Mouse (Mus musculus) embryo, embryonic 10 days (tissue): ENCODE results near the gene Ap1g2.

Source experiments
- DNase-seq: peaks from one replicate; pipeline ENCODE4 v3.0.0-alpha.2; 2015; ENCODE audit warnings: low spot score

Gene Ap1g2

GRCm38 (mm10) chr14:55105836-55106809 is at the start of gene Ap1g2:
Ap1g2 (minus strand) TSS chr14:55106593.
- DNase-seq: peak; percentile 87

DNA sequence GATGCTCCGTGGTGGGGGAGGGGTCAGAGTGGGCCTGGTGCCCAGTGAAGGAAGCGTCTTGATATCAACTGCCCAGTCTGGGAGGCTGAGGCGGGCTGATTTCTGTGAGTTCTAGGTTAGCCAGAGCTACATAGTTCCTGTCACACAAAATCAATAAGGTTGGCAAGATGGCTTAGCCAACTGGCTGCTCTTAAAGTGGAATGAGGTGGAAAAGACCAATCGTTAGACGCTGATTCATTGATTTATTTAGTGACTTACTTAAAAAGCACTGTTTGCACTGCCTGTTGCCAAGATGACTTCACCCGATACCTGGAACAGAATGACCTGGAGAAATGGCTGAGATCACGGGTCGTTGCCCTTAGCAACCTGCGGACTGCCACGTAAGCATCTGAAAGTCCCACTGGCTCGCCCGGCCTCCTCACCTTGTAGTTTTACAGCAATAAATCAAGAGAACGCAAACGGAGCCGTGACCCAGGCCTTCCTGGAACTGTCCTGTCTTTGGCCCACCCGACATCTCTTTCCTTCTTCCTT is 46.6 kb upstream of the Ap1g2 start:
- no peak for DNase-seq

DNA sequence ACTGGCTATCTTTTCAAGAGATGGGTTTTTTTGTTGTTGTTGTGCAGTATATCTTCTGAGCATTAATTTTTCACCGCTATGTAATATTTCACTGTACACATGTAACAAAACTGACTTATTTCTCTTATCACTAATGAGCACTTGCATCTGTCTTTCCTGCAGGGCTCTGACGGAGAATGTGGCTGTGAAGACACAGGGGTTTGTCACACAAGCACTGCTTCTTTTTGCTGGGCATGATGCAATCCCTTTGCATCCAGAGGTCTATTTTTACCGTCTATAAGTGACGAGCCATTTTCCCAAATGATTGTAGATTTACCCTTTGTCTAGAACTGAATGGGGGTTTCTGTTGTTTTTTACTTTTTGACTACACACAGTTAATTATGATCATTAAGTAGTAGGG is 45.8 kb upstream of the Ap1g2 start:
- DNase-seq: no peak

DNA sequence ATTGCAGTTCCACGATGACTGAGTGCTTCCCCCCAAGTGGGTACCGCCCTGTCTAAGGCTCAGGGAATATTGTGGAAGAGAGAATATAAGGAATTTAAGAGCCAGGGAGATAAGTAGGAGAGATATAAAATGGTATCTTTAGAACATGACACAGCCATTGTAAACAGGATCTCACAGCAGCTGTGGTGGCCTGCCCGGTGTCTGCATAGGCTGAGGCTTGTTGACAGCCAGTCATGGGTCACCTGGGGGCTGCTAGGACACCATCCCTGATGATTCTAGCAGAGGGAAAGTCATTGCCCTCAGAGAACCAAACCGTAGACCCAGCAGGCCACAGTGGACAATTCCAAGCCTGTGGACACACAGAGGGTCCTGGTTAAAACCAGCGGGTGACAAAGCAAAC is 44.6 kb upstream of the Ap1g2 start:
- no peak for DNase-seq

DNA sequence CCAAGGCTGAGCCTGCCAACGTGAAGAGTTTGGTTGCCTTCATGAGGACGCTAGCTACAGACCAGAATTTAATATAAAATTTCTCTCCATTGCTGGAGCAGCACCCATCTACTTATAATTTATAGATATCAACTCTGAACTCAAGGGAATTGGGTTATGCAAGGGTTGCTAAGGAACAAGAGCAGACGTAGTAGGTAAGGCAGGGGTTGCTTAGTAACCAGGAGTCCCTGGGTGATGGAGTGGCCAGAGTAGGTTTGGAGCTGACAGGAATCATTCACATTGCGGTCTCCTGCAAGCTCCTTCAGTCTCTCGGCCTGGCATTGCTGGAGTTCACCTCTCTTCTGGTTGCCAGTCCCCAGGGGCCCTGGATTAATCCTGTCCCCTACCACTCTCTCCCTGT is 42.6 kb upstream of the Ap1g2 start:
- DNase-seq: no peak

GRCm38 (mm10) chr14:55148363-55148915 is 42.0 kb upstream of the Ap1g2 start:
- DNase-seq: peak; percentile 82

DNA sequence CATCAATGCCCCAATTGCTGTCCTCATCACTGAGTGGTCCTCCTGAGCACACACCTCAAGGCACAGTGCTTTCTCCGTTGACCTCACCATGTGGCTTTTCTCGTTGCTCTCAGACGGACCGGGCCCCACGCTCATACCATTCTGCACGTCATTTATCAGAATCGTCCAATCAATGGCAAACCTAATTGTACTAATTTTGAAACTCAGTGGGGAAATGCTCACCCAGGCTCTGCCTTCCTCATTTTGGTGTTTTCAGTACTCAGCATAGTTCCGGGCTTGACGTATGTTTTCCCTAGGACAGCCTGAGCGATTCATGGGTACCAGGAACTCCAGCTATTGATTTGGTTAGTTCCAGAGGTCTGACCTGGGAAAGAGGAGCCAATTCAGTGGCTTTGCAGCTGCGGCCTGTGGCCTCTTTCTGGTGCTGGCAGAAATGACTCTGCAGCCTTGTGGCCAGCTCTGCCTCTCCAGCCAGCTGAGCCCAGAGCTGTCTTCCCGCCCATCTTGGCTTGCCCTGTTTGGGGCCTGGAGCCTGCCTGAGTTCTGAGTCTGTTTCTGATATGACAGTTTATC is 40.5 kb upstream of the Ap1g2 start:
- DNase-seq: no peak

GRCm38 (mm10) chr14:55146324-55146723 is 39.9 kb upstream of the Ap1g2 start:
- DNase-seq: no peak

GRCm38 (mm10) chr14:55139313-55139712 is 32.9 kb upstream of the Ap1g2 start:
- no peak for DNase-seq

DNA sequence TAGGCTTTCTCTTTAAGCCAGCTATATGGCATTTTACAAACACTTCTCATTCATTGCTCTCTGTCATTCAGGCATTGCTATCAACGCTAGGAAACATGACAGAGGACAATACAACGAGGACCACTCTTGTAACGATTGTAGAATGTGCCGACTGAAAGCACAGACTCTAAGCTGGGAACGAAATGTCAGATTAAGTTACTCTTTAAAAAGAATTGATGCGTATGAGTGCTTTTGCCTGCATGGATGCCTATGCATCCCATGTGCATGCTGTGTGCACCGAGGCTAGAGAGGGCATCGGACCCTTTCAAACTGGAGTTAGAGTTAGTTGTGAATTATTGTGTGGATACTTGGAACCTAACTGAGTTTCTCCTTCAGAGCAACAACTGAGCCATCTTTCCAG is 29.3 kb upstream of the Ap1g2 start:
- DNase-seq: no peak

- no peak for DNase-seq
Observed at GRCm38 (mm10) chr14:55126521-55126920, 20.1 kb upstream of the Ap1g2 start.

DNA sequence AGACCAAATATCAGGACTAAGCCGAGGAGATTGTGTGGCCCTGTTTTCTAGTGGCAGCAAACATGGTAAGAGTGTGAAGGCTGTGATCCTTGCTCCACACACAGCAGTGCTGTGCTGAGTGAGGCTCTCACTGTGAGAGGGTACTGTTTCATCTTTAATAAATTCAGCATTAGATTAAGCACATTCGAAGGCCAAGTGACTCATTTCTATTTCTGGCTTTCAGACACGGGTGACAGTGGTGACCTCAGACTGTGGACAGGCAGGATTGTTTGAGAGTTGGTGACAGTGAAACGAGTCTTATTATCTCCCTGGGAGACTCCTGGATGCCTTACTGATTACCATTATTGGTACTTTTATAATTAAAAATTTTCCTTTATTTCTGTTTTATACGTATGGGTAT is 19.3 kb upstream of the Ap1g2 start:
- no peak for DNase-seq

DNA sequence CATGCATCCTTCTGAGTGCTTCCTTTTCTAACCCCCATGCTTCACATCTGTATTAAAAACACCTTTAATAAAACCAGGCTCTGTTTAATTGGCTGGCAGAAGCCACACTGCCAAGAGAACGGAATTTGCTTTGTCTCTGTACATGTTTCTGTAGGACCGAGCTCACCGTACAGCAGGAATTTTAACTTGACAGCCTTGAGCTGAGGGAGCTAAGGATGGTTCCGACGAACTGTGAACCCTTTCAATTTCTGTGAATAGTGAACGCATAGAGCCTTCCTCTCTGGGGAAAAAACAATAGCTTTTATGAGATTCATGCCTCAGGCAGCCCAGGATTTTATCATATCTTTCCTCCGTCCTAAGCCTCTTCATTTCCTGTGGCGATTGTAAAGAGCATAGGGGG is 16.0 kb upstream of the Ap1g2 start:
- no peak for DNase-seq

GRCm38 (mm10) chr14:55121947-55122346 is 15.6 kb upstream of the Ap1g2 start:
- peak; percentile 93 for DNase-seq

DNA sequence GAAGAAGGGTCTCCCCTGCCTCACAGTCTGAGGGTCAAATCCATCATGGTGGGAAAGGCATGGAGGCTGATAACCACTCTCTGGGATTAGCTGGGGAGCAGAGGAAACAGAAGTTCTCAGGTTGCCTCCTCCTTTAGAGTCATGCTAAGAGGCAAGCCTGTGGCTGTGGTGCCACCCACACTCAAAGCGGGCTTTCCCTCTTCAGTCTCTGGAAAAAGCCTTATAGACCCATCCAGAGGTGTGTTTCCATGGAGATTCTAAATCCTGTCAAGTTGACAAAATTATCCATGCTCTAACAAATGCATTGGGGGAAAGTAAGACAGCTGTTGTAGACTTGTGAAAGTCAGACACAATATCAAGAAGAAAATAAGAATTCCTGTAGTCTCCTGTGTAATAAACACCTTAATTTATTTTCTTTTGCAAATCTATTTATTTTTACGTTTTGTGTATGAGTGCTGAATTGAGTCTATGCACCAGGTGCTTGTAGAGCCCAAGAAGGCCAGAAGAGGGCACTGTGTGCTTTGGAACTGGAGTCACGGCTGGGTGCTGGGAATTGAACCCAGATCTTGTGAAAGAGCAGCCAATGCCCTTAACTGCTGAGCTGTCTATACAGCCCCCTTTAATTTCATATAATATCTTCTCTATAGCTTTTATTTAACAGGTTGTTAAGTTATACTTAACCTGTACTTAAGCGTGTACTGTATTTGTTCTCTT is 13.2 kb upstream of the Ap1g2 start:
- DNase-seq: no peak

DNA sequence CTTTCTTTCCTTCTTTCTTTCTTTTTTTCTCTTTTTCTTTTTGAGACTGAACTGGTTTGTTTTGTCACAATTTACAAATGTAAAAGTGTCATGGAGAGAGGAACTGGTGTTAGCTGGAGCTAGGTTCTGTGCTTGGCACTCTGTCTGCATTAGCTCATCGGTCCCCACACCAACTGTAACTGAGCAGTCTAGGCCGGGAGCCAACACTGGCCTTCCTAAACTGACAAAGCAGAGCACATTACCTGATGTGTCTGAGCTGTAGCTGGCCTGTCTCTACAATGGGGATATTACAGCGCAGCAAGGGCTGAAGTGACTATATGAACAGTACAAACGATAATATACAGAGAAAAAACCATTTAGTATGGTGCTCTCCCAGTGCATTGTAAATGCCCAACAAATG is 12.5 kb upstream of the Ap1g2 start:
- DNase-seq: no peak

DNA sequence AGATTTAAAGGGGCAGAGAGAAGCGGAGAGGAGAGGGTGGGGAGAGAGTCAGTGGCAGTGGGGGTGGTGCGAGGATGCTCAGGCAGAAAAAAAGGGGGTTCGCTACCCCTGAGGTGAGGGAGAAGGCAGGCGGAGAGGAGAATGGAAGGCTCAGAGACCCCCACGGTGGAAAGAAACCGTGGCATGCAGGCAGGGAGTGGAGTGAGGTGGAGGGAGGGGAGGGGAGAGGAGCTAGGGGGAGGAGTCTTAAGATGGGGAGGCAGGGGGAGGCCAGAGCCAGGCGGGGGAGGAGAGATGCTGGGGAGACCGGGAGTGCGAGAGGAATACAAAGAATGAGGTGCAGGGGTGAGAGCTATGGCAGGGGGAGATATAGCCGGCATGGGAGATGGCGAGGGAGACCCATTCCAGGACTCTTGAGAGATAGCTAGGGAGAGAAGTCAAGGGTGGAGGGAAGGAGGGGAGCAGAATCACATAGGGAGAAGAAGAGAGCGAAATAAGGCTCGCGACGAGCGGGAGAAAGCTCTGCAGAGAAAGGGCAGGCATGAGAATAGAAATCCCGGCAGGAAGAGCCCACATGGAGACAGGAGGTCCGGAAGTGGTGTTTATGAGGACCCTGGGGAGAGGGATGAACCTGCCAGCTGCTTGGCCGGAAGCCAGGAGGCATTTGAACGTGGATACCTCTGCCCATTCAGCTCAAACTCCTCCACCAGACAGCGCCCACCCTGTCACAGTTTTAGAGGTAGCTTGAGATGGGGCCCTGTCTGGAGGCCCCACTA is 10.2 kb upstream of the Ap1g2 start, which contains the start of gene Jph4:
Gene Jph4, minus strand, starts transcription at position 511 of the 776 bp plus-strand sequence.
- no peak for DNase-seq

- DNase-seq: no peak
Observed at GRCm38 (mm10) chr14:55115846-55116245, 9.5 kb upstream of the Ap1g2 start.

- DNase-seq: peak; percentile 72
Observed at GRCm38 (mm10) chr14:55114759-55115701, 8.6 kb upstream of the Ap1g2 start.

GRCm38 (mm10) chr14:55113975-55114645 is 7.7 kb upstream of the Ap1g2 start:
- peak; percentile 48 for DNase-seq
